Mouse (Mus musculus) kidney, embryonic 15.5 days (tissue): ENCODE data around the gene Nsun3. TPM values are rescaled to one million over a fixed set of nuclear protein-coding genes. Genes with fewer than 3 reads are reported as not detected.
"Not testable (repeated sequence)": the region's sequence is repeated elsewhere in the genome, so short reads cannot be mapped to it uniquely, and the experiment has no call there.

Experiments
- ATAC-seq: fragments of 200-750 bp; cut with Nextera tagmentation; replicated peaks from 2 replicates; pipeline ENCODE4 v1.8.0; 2017; ENCODE audit warnings: moderate TSS enrichment; ENCODE audit not compliant: low FRiP score
- H3K27ac ChIP-seq: fragments of 300-500 bp; sonication (generic); 2 replicates; pipeline ENCODE4 v1.5.1; 2015; ENCODE audit warnings: mild to moderate bottlenecking, inconsistent platforms
- H3K27me3 ChIP-seq: fragments of 300-500 bp; sonication (generic); 2 replicates; pipeline ENCODE4 v1.6.1; 2015; ENCODE audit warnings: inconsistent platforms
- H3K36me3 ChIP-seq: fragments of 300-500 bp; sonication (generic); 2 replicates; pipeline ENCODE4 v1.6.1; 2015; ENCODE audit warnings: inconsistent platforms
- H3K4me1 ChIP-seq: fragments of 300-500 bp; sonication (generic); 2 replicates; pipeline ENCODE4 v1.6.1; 2015; ENCODE audit warnings: inconsistent platforms
- H3K4me2 ChIP-seq: fragments of 300-500 bp; sonication (generic); 2 replicates; pipeline ENCODE4 v1.6.1; 2015; ENCODE audit warnings: moderate library complexity, mild to moderate bottlenecking, inconsistent platforms
- H3K4me3 ChIP-seq: fragments of 300-500 bp; sonication (generic); replicated peaks from 2 replicates; pipeline ENCODE4 v1.5.1; 2015; ENCODE audit warnings: mild to moderate bottlenecking, inconsistent platforms
- H3K9ac ChIP-seq: fragments of 300-500 bp; sonication (generic); 2 replicates; pipeline ENCODE4 v1.6.1; 2015; ENCODE audit warnings: mild to moderate bottlenecking, inconsistent platforms
- H3K9me3 ChIP-seq: fragments of 300-500 bp; sonication (generic); replicated peaks from 2 replicates; pipeline ENCODE4 v1.6.1; 2016; ENCODE audit warnings: inconsistent platforms
- WGBS: fragments of 180-500 bp; shearing (Covaris S2); methylation state at CpG from one replicate; pipeline ENCODE4 v1.1.7; 2015; ENCODE audit warnings: mixed read lengths; 5-methylcytosine and 5-hydroxymethylcytosine counted together
- microRNA-seq: library from miRNA; unstranded; fragments of <30 nt; microRNA quantifications from one replicate; pipeline ENCODE4, GENCODE M21; 2016
- polyA plus RNA-seq: library from polyadenylated mRNA; unstranded; fragments of >200 nt; fragmentation: Nextera tagmentation; extraction: Ambion mirVana; gene quantifications from 2 replicates; pipeline ENCODE4 v1.2.1, GENCODE M21; 2015

Nsun3 gene
- polyA plus RNA-seq, 1 experiment from 2014 or later = 8.5 TPM

DNA sequence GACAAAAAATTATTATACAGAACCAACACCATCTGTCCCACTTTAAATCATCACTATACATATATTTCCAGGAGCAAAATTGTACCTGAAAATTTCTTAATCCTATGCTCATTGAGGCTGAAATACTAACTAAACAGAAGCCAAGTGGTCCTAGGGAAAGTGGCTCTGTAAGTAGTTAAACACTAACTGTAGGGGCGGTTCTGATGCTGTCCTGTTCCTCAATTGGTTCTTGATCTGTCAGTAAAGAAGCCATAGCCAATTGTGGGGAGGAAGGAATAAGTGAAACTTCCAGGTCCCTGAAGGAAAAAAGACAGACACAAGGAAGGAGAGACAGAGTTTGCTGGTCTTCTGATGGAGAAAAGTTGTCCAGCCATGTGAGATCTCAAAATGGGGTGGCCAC is 52.3 kb downstream of the Nsun3 start:
- no peaks in the 10 kb centered on the region for H3K27me3 ChIP-seq
- no peak overlapping the region for H3K4me2 ChIP-seq
- H3K4me3 ChIP-seq = no peak overlapping the region
- no peaks in the 10 kb centered on the region for H3K4me1 ChIP-seq
- H3K27ac ChIP-seq = no peak overlapping the region
- no peaks in the 10 kb centered on the region for H3K36me3 ChIP-seq
- no peaks in the 10 kb centered on the region for H3K9me3 ChIP-seq
- ATAC-seq = no peak
- H3K9ac ChIP-seq = no peak overlapping the region
- WGBS = 90% methylated on average over 1 of the region's 1 CpGs

DNA sequence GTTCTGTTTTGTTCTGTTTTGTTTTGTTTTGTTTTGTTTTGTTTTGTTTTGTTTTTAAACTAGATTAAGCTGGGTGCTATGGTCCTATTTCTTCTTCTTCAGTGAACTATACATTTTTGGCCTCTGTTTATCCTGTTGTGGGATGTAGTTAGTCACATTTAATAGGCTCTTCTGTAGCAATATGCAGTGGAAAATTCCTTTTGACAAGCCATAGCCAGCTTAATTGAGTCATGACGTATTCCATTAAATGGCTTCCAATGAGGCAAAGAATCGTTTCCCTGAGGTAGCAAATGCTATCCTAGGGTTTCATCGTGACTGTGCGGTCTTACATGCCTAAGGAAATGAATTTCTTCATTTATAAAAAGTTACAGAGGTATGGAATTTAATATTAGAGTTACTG is 56.3 kb downstream of the Nsun3 start:
- no peaks in the 10 kb centered on the region for H3K27me3 ChIP-seq
- no peaks in the 10 kb centered on the region for H3K4me1 ChIP-seq
- H3K4me2 ChIP-seq = no peak overlapping the region
- WGBS = 93% methylated on average over 4 of the region's 4 CpGs
- ATAC-seq = no peak
- H3K27ac ChIP-seq = no peak overlapping the region
- no peak overlapping the region for H3K9ac ChIP-seq
- H3K4me3 ChIP-seq = no peak overlapping the region
- no peaks in the 10 kb centered on the region for H3K9me3 ChIP-seq
- H3K36me3 ChIP-seq = no peaks in the 10 kb centered on the region

- Histone ChIP-seq H3K36me3 (no peaks in the 10 kb centered on the region), H3K4me1 (no peaks in the 10 kb centered on the region), H3K4me2 (no peak overlapping the region), H3K9me3 (no peaks in the 10 kb centered on the region), H3K27ac (no peak overlapping the region), H3K27me3 (no peaks in the 10 kb centered on the region), H3K4me3 (no peak overlapping the region), H3K9ac (no peak overlapping the region)
- no peak for ATAC-seq
- WGBS = 81% methylated on average over 3 of the region's 3 CpGs
Observed at GRCm38 (mm10) chr16:62729846-62730245, 56.8 kb downstream of the Nsun3 start.

GRCm38 (mm10) chr16:62718255-62718654 is 68.4 kb downstream of the Nsun3 start:
- H3K27ac ChIP-seq, H3K4me1 ChIP-seq, H3K36me3 ChIP-seq, H3K4me3 ChIP-seq, H3K9ac ChIP-seq, H3K9me3 ChIP-seq, H3K4me2 ChIP-seq, H3K27me3 ChIP-seq: not testable (repeated sequence)
- 69% methylated on average over 9 of the region's 11 CpGs for WGBS
- peak; percentile 85 for ATAC-seq

- H3K9ac ChIP-seq = no peak overlapping the region
- 70% methylated on average over 8 of the region's 8 CpGs for WGBS
- H3K27ac ChIP-seq = no peak overlapping the region
- no peak overlapping the region for H3K4me3 ChIP-seq
- no peak for ATAC-seq
- no peaks in the 10 kb centered on the region for H3K9me3 ChIP-seq
- H3K27me3 ChIP-seq = no peaks in the 10 kb centered on the region
- H3K4me2 ChIP-seq = no peak overlapping the region
- no peaks in the 10 kb centered on the region for H3K36me3 ChIP-seq
- no peaks in the 10 kb centered on the region for H3K4me1 ChIP-seq
Observed at GRCm38 (mm10) chr16:62690436-62690835, 96.2 kb downstream of the Nsun3 start.

- H3K36me3 ChIP-seq = no peaks in the 10 kb centered on the region
- no peaks in the 10 kb centered on the region for H3K9me3 ChIP-seq
- H3K4me2 ChIP-seq = no peak overlapping the region
- WGBS = 59% methylated on average over 2 of the region's 2 CpGs
- H3K4me1 ChIP-seq = no peaks in the 10 kb centered on the region
- ATAC-seq = no peak
- no peaks in the 10 kb centered on the region for H3K27me3 ChIP-seq
- no peak overlapping the region for H3K9ac ChIP-seq
- H3K4me3 ChIP-seq = no peak overlapping the region
- no peak overlapping the region for H3K27ac ChIP-seq
Observed at GRCm38 (mm10) chr16:62686073-62686472, 100.5 kb downstream of the Nsun3 start.

GRCm38 (mm10) chr16:62685494-62685893 is 101.1 kb downstream of the Nsun3 start:
- Histone ChIP-seq H3K9me3 (no peaks in the 10 kb centered on the region), H3K4me2 (no peak overlapping the region), H3K27me3 (no peaks in the 10 kb centered on the region), H3K9ac (no peak overlapping the region), H3K4me1 (no peaks in the 10 kb centered on the region), H3K36me3 (no peaks in the 10 kb centered on the region), H3K4me3 (no peak overlapping the region), H3K27ac (no peak overlapping the region)
- WGBS = 80% methylated on average over 4 of the region's 4 CpGs
- no peak for ATAC-seq

Small RNA genes within 50 kb of the gene (microRNA-seq; reads per million reads assigned to microRNA genes)
- not detected for gene Gm25986

Other genes starting within 250 kb of the Nsun3 start
- gene Stx19, start 27.9 kb upstream of the Nsun3 start, polyA plus RNA-seq = 0.40 and 0.48 TPM in 2 replicates
- gene Arl13b, start 60.2 kb upstream of the Nsun3 start, polyA plus RNA-seq = 17.1 and 19.8 TPM in 2 replicates
- gene Pros1, start 67.5 kb upstream of the Nsun3 start, polyA plus RNA-seq = 32.0 and 32.4 TPM in 2 replicates